Mouse (Mus musculus) frontal cortex, adult (tissue): ENCODE measurements around the gene Vamp4.

ENCODE experiments used
- ATAC-seq: cut with Nextera tagmentation; 2 replicates; pipeline ENCODE4 v1.9.2; 2017; ENCODE audit warnings: mild to moderate bottlenecking, moderate library complexity, mixed read lengths; ENCODE audit not compliant: low TSS enrichment

The Vamp4 gene

DNA sequence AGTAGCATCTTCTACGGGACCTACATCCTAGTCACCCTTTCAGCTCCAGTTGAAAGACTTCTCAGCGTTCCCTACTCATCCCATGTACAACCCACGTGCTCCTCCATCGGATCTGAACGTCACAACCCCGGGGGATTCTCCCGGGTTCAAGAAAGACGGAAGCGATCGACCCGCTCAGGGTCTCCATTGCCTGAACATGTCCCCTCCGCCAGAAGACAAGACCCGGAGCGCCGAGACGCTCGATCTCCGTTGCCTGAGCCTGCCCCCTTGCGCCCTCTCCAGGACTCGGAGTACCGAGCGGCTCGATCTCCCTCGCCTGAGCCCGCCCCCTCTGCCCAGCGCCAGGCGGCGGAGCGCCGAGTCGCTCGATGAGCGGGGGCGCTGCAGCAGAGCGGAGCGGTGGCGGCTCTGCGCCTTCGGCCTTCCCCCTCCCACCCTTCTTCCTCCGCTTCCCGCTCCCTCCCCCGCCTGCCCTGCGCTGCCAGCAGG, at the start of gene Vamp4:
TSS of gene Vamp4 (plus strand) at position 256 of the 489 bp plus-strand sequence.
- ATAC-seq, result peak; percentile 92

DNA sequence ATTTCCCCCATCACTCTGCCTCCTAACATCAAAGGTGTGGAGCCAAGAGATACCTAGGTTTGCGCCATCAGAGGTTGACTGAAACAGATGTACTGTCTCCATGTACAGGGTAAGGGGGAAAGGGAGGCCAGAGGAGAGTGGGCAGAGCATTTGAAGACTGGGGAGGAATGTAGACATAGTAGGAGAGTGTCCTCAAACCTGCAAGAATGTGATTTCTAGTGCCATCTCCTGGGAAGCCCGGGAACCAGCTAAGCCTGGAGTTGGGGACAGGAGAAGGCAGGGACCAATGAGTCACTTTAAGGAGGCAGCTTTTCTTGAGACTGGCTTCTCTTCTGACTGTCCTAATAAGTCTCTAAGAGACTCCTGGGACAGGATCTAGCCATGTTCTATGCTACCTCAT, 40.7 kb upstream of the Vamp4 start:
- ATAC-seq, result peak; percentile 93

DNA sequence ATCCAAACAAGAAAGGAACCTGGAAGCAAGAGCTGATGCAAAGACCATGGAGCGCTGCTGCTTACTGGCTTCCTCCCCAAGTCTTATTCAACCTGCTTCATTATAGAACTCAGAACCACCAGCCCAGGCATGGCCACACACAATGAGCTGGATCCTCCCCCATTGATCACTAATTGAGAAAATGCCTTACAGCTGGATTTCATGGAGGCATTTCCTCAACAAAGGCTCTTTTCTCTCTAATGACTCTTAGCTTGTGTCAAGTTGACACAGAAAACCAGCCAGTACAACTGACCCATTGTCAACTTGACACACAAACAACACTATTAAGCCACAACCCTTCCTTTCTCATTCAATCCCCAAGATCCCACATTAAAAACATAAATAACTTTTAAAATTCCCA, 39.6 kb upstream of the Vamp4 start:
- no peak for ATAC-seq

DNA sequence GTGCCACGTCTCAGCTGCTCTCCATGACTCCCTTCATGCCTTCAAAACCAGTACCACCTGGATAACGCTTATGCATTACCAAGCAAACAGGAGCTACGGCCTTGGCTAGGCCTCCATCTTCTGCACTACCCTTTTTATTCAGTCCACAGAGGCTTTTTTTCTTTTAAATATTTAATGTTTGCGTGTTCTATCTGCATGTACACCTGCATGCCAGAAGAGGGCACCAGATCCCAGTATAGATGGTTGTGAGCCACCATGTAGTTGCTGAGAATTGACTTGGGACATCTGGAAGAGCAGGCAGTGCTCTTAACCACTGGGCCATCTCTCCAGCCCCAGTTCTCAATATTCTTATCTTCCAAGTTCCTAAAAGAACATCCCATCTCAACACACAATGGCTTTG, 38.7 kb upstream of the Vamp4 start:
- ATAC-seq, result no peak

DNA sequence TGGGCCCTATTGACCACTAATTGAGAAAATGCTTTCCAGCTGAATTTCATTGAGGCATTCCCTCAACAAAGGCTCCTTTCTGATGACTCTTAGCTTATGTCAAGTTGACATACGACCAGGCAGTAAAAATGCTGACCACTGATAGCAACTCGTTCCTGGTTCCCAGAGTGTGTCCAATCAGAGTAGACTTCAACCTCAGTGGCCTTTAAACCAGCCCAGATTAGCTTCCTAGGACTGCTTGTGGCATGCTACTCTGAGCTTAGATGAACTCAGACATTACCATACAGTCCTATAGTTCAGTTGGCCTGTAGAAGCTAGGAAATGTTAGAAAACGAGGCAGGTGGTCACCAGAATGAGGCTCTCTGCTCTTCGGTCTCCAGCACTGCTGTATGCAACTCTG, 38.0 kb upstream of the Vamp4 start:
- ATAC-seq, result no peak

DNA sequence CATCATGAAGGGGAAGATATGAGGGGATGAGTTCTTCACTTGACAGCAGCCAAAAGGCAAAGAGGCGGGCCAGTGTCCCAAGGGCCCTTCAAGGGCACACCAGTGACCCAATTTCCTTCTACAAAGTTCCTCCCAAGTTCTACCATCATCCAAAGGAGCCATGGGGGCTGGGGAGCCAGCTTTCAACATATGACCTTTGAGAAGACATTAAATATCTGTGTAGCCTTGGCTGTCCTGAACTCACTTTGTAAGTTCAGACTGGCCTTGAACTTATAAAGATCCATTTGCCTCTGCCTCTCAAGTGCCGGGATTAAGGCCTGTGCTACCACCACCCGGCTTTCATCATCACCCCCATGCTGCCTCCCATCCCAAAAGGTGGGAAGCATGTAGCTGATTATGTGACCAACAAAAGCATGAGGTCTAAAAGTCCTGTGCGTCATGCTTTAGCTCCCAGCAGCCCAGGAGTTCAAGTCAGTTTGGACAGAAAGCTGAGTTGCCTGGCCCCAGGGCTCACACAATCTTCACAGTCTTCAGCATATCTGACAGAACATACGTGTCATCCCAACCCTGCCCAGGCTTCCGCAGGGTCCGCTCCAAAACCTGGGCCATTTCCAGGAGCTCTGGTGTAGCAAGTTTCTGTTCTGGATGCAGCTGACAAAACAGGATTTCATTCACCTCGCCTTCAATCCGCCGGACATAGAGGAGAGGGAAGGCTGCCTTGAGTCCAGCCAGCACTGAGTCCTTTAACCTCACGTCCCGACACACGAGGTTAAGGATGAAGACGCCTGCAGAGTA, 36.4 kb upstream of the Vamp4 start:
- no peak for ATAC-seq

DNA sequence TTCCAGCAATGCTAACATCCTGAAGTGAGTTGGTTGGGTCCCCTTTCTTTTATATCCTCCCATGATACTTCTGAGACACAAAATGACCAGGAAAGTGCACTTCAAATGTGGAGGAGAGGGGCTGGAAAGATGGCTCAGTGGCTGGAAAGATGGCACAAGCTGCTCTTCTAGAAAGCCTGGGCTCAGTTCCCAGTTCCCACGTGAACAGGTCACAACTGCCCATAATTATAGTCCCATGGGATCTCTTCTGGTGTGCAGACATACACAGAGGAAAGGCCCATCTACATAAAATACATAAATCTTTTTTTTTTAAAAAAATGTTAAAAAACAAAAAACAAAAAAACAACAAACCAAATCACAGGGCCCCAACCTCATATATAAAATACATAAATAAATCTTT, 27.1 kb upstream of the Vamp4 start:
- ATAC-seq, result no peak

DNA sequence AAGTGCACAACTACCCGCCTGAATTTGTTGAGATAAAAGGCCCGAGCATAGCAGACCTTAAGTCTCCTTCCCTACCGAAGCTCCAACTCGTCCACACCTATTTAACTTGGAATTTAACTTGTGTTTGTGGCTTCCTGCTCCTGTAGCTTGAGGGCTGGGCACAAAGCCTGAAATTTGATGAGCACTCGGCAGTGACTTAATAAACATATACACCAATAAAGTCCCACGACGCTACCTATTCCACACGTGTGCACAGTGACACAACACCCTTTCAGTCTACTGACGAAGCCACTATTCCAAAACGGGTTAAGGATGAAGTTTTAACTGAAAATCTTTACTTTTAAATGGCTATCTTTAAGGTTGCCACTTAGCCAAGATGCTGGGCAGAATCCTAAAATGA, 22.7 kb upstream of the Vamp4 start:
- ATAC-seq, result no peak

DNA sequence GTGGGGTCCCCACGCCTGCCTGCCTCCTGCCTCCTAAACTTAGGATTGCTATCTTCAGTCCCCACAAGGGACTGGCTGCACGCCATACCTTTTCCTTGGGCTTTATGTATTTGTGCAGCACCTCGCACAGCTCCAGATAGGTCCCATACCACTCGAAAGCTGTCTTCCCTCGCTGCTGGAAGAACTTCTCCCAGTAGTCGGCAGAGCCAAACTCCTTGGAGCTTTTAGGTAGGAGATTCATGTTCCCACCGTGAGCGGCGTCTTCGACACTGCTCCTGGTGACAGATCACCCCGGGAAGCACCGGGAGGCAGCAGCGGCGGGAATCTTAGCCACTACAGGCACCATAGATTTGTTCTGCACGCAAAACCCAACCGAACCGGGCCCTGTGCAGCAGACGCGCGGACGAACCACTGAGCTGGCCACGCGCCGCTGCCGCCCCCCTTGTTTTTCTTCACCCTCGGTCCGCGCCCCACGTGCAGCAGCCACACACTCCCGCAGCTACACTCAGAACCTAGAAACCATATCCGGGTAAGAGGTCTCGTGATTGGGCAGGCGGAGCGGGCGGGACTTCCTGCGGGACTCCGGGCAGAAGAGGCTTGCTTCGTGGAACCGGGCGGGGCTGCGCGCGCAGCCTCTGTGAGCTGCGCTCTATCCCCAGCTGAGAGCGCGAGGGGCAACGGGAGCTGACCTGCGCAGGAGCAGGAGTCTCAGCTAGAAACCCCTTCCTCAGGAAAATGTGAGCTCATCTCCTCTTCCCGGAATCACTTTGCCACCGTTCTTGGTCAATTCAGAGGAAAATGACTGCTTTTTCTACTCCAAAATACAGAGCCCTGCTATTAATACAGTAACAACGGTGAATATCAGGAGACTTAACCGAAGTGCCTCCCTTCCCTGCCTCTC, 22.0 kb upstream of the Vamp4 start, which contains the start of gene Mettl13:
TSS of gene Mettl13 (minus strand) at position 536 of the 901 bp plus-strand sequence.
- ATAC-seq, result peak; percentile 99

DNA sequence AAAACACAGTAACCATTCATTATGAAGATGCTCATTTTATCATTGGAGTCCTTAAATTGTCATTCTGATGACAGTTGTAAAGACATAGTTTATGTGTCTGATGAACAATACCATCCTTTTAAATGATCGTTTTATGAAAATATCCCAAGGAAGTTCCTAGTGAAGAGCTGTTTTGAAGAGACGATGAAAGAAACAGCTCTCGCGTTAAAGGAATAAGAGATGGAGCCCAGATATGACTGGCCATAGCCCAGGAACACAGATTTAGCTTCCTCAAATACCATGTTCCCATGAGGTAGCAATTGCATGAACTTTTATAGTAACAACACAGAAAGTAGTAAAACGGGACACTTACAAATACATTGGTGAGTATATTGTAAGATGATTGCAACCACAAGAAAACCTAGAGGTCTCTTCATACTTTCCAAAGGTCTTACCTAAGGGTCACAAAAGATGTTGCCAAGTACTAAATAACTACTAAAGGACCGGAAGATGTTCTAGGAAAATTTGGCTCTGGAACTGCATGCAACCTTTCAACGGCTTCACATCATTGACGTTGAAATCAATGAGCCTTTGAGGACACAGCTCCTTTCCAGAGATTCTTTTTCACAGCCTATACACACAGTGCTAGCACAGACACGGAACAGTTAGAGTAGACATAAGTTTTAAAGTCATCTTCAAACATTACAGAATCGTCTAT, 21.2 kb upstream of the Vamp4 start:
- ATAC-seq, result no peak; the same call in 1 of the 2 replicates

DNA sequence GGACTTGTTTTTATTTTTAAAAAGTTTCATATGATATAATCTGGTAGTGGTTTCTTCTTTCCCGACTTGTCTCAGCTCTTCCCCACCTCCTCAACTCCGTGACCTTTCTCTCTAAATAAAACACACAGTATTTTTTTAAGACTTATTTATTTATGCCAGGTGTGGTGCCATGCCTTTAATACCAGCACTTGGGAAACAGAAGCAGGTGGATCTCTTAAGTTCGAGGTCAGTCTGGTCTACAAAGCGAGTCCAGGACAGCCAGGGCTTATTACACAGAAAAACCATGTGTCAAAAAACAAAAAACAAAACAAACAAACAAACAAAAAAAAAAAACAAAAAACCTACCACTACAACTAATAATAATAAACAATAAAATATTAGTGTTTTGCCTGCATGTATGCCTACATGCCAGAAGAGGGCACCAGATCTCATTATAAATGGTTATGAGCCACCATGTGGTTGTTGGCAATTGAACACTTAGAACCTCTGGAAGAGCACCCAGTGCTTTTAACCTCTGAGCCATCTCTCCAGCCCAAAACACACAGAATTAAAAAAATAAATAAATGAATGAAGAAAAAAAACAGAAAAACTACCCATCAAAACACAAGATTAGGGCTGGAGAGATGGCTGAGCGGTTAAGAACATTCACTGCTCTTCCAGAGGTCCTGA, 20.6 kb upstream of the Vamp4 start:
- no peak for ATAC-seq

DNA sequence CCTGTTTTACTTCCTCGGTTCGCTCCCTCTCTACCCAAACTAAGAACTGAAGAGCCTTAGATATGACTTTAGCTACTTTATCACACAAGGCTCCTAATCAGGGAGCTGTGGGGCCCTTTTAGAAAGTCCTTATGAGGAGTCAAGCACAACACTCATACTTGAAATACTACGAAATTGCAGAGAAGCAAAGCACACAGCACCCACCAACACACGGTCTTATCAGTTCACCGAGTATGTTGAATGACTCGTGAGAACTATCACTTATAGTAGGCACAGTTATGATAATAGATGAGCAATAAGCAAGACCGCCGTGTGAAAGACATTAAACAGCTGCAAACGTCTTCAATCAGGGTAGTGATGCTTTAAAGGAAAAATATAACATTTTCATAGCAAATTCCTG, 17.4 kb upstream of the Vamp4 start:
- no peak for ATAC-seq

DNA sequence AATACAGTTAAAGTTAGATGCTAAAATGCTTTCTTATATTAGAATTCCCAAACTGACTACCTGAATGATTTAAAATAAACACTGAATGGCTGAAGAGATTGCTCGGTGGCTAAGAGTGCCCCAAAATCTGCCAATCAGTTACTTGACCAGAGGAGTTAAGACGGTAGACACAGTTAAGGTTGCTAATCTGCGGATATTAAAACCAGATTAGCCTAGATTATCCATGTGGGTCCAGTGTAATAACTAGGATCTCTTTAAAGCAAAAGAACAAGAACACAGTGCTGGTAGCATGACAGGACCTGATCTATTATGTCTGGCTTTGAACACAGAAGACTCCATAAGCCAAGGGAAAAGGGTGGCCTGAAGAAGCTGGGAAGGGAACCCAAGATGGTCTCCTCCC, 16.1 kb upstream of the Vamp4 start:
- ATAC-seq, result no peak

DNA sequence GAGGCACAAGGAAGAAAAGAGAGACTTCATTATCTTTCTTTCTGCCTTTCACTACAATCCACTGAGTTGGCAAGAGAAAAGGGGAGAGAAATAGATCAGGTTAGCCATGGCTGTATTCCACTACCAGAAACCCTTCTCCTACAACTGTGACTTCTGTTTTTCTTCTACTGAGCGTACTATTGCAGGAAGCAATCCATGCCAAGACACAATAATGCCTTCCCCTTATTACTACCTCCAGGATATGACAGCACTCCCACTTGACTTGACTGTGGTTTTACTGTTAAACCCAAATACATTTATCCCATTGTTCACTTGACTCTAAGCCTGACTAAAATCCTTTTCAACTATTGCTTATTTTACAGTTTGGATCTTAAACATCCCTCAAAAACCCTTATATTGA, 7.1 kb upstream of the Vamp4 start:
- ATAC-seq, result no peak

DNA sequence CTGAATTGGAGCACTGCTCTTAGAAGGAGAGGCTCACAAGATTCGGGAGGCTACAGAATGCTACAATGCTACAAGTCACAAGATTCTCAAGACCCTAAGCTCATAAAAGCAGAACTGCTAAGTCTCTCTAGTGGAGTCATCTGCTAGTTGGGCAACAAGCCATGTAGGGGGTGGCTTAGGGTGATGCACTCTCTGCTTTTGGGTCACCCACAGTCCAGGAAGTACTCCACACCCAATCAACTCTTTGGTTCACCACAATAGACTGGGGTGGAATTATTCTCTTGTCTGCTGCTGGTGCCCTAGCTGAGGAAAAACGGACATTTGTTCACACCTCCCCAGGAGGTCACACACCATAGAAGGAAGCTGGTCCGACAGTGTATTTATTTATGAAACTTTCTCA, 5.3 kb upstream of the Vamp4 start:
- no peak for ATAC-seq

DNA sequence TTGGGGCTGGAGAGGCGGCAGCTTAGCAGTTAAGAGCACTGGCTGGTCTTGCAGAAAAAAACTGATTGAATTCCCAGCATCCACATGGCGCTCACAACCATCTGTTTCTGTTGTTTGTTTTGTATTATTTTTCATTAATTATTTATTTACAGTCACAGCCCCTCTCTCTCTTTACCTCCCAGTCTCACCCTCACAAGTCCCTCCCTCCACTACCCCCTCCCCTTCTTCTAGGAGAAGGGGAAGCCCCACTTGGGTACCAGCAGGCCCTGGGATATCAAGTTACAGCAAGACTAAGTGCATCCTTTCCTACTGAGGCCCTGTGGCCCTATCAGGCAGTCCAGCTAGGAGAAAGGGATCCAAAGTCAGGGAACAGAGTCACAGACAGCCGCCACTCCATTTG, 3.0 kb upstream of the Vamp4 start:
- ATAC-seq, result no peak

DNA sequence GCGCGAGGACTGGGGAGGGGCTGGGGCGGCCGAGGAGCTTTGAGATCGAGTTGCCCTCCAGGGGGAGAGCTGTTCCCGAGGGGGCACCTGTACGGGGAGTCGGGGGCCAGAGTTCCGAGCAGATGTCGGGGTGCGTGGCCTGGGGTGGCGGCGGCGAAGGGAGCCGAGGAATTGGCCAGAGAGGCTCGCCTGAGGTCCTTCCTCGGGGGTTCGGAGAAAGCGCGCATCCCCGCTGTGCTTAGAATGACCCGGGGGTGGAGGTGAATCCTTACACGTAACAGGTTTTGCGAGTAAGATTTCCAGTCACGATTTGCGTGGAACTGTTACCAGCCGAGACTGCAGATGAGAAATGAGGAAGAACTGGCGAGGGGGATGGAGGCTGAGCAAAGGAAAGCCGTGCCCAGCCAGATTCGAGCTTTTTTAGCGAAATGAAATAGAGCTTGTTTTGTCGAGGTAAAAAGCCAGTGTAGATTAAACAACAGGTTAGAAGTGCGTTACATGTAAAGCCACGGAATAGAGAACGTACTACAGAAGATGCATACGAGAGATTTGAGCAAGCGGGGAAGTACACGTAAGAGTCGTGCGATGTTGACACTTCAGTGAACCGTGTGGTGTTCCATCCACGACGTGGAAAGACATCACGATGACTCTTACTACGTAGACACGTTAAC, 751 bp downstream of the Vamp4 start:
- ATAC-seq, result peak; percentile 64

DNA sequence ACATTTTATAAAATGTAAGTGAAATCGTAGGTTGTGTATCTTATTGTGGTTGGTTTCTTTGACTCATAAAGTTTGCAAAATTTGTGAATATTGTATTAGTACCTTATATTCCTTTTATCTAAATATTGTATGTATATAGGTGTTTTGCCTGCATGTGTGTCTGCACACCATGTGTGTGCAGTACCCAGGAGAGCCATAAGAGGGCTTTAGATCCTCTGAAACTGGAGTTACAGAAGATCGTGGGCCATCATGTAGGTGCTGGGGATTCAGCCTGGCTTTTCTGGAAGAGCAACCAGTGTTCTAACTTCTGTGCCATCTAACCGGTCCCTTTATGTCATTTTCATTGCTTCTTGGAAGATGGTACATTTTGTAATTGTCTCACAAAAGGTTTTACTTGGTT, 4.8 kb downstream of the Vamp4 start:
- no peak for ATAC-seq

DNA sequence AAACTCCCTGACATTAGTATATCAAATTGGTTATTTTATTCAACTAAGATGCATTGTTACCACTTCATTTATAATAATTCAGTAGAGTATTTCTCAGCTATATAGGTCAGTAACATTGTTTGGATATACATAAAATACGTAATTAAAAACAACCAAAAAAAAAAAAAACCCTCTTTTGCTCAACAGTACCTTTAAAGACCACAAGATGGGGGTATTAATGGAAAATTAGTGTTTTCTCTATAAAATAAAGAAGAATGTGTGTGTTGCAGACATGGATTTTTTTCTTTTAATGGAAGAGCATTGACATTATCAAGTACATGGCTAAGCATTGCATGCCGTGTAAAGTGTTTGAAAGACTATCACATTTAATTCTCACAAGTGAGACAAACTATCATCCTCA, 12.6 kb downstream of the Vamp4 start:
- ATAC-seq, result no peak

DNA sequence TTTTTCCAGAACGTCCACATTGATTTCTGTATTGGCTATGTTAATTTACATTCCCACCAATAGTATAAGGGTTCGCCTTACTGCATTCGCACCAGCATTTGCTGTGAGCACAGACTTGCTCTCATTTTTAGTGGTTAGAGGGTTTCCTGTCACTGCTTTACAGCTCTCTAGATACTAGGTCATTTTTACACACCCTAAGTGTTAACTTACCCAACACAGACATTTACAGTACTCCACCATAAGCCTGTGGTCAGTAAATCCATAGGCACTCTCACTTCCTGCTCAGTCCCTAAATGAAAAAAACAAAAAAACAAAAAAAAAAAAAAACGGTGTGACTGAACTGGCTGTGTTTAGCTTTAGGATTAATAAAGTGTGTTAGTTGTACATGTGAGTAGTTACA, 16.0 kb downstream of the Vamp4 start:
- no peak for ATAC-seq

DNA sequence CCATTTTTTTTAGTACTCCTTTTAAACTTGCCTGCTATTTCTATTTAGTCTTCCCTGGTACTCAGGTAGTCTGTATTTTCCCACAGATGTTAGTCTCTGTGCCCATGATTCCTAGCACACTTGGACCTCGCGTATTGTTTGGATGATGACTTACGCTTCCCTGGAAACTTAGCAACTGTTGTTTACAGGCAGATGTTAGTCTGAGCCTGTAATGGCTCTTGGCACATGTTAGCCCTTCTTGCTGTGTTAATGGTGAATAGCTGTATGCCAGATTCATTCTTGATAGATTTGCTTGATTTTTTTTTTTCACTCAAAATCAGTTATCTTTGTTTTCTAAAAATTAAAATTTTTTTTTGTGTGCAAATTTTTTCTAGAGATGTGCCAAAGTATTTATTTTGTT, 18.3 kb downstream of the Vamp4 start:
- no peak for ATAC-seq
